Mouse (Mus musculus): ENCODE data around the gene Sox14. TPM values are rescaled to one million over a fixed set of nuclear protein-coding genes. Genes with fewer than 3 reads are reported as not detected.

The Sox14 gene
- polyA plus RNA-seq, 1 experiment, result not detected

- H3K4me3 ChIP-seq (ENCODE audit: insufficient read depth, low read depth, low read length), result no peak overlapping the region
- H3K27ac ChIP-seq (replicated peaks; ENCODE audit: low read depth, low read length), result no peak overlapping the region
- no peaks in the 10 kb centered on the region for H3K4me1 ChIP-seq (ENCODE audit: control insufficient read depth, insufficient read depth, insufficient read length, low read length)
These were observed 6.7 kb downstream of the Sox14 start for GRCm38 (mm10) chr9:99869275-99869674.

DNA sequence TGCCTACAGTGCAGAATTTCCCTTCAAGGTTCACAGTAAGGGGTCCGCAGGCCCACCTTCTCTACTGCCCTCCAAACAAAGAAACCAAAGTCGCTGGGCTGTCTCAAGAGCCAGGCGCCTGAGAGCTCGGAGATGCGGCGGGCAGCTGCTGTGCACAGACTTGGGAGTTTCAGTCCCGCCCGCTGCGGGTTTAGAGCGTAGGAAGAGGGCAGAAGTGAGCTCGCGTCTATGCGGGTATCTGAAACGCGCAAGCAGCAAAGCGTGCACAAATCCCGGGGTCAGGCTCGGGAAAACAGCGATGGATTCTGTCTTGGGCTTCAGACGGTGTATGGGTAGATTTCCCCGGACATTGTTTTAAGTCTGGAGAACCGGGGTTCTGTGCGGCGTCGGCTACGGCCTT is 7.4 kb downstream of the Sox14 start:
- no peaks in the 10 kb centered on the region for H3K4me1 ChIP-seq (ENCODE audit: control insufficient read depth, insufficient read depth, insufficient read length, low read length)
- H3K4me3 ChIP-seq (ENCODE audit: insufficient read depth, low read depth, low read length), result no peak overlapping the region
- no peak overlapping the region for H3K27ac ChIP-seq (replicated peaks; ENCODE audit: low read depth, low read length)

DNA sequence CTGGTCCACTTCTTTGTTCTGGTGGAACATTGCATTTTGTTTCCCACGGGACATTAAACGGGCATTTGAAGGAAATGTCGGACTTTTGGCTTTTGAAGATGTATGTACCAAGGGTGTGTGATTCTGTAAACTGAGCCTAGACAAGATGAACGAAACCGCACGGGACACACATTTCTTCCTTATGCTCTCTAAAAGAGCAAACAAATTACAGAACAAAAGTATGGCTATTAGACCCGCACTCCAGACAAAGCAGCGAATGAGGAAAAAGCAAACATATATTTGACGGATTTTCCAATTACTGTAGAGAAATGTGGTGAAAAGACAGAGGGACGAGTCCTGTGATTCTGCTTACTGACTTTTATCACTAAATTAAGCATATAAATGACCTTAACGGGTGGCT is 7.9 kb downstream of the Sox14 start:
- H3K4me1 ChIP-seq (ENCODE audit: control insufficient read depth, insufficient read depth, insufficient read length, low read length), result no peaks in the 10 kb centered on the region
- H3K4me3 ChIP-seq (ENCODE audit: insufficient read depth, low read depth, low read length), result no peak overlapping the region
- no peak overlapping the region for H3K27ac ChIP-seq (replicated peaks; ENCODE audit: low read depth, low read length)

GRCm38 (mm10) chr9:99862936-99863335 is 13.0 kb downstream of the Sox14 start:
- H3K4me3 ChIP-seq (ENCODE audit: insufficient read depth, low read depth, low read length), result no peak overlapping the region

DNA sequence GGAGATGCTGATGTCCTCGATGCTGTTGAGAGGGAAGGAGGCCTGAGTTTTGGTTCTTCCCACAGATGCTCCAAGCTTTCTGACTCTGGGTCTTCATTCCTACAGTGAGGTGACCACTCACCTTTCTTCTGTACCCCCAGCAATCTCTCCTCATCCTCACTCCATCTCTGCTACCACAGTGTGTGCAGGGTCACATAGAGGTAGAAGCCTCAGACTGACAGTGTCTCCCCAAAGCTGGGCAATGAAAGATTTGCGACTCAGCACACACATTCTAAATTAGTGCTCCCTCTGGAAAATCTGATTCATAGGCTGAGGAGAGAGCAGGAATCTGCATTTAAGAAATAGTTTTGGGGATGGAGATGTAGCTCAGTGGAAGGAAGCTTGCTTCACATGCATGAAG is 21.5 kb downstream of the Sox14 start:
- no peak overlapping the region for H3K27ac ChIP-seq (replicated peaks; ENCODE audit: low read depth, low read length)
- no peak overlapping the region for H3K4me3 ChIP-seq (ENCODE audit: insufficient read depth, low read depth, low read length)
- no peaks in the 10 kb centered on the region for H3K4me1 ChIP-seq (ENCODE audit: control insufficient read depth, insufficient read depth, insufficient read length, low read length)

More at GRCm38 (mm10) chr9:99862936-99863335, 13.0 kb downstream of the Sox14 start:
- H3K4me1 ChIP-seq (ENCODE audit: control insufficient read depth, insufficient read depth, insufficient read length, low read length), result no peaks in the 10 kb centered on the region
- H3K27ac ChIP-seq (replicated peaks; ENCODE audit: low read depth, low read length), result no peak overlapping the region

GRCm38 (mm10) chr9:99853356-99853755 is 22.6 kb downstream of the Sox14 start:
- H3K4me1 ChIP-seq (ENCODE audit: control insufficient read depth, insufficient read depth, insufficient read length, low read length), result no peaks in the 10 kb centered on the region

DNA sequence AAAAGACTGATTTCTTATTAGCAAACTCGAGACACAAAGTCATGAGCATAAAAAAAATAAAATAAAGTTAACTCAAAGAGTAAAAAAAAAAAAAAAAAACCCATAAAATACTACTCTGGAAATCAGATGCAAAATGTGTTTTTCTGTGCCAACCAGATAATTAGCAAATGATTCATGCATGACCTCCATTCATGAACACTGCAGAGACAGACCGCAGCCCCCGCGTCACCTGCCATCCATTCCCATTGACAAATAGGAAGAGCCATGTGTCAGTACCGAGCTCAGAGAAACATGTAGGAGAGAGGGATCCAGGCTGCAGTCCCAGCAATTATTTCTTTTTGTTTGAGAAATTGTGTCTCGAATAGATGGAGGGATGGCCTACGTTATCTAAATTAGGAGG is 25.6 kb downstream of the Sox14 start:
- no peak overlapping the region for H3K4me3 ChIP-seq (ENCODE audit: insufficient read depth, low read depth, low read length)
- H3K4me1 ChIP-seq (ENCODE audit: control insufficient read depth, insufficient read depth, insufficient read length, low read length), result no peaks in the 10 kb centered on the region
- no peak overlapping the region for H3K27ac ChIP-seq (replicated peaks; ENCODE audit: low read depth, low read length)

More at GRCm38 (mm10) chr9:99853356-99853755, 22.6 kb downstream of the Sox14 start:
- H3K27ac ChIP-seq (replicated peaks; ENCODE audit: low read depth, low read length), result no peak overlapping the region
- no peak overlapping the region for H3K4me3 ChIP-seq (ENCODE audit: insufficient read depth, low read depth, low read length)

- Histone ChIP-seq H3K4me1 (ENCODE audit: control insufficient read depth, insufficient read depth, insufficient read length, low read length) (no peaks in the 10 kb centered on the region), H3K4me3 (ENCODE audit: insufficient read depth, low read depth, low read length) (no peak overlapping the region), H3K27ac (replicated peaks; ENCODE audit: low read depth, low read length) (no peak overlapping the region)
These were observed 27.6 kb downstream of the Sox14 start for GRCm38 (mm10) chr9:99848327-99848726.

GRCm38 (mm10) chr9:99846820-99847219 is 29.1 kb downstream of the Sox14 start:
- H3K27ac ChIP-seq (replicated peaks; ENCODE audit: low read depth, low read length), result no peak overlapping the region
- H3K4me1 ChIP-seq (ENCODE audit: control insufficient read depth, insufficient read depth, insufficient read length, low read length), result no peaks in the 10 kb centered on the region
- no peak overlapping the region for H3K4me3 ChIP-seq (ENCODE audit: insufficient read depth, low read depth, low read length)

- Histone ChIP-seq H3K4me3 (ENCODE audit: insufficient read depth, low read depth, low read length) (no peak overlapping the region), H3K27ac (replicated peaks; ENCODE audit: low read depth, low read length) (no peak overlapping the region), H3K4me1 (ENCODE audit: control insufficient read depth, insufficient read depth, insufficient read length, low read length) (no peaks in the 10 kb centered on the region)
These were observed 36.6 kb downstream of the Sox14 start for GRCm38 (mm10) chr9:99839367-99839766.

GRCm38 (mm10) chr9:99838877-99839276 is 37.1 kb downstream of the Sox14 start:
- H3K4me1 ChIP-seq (ENCODE audit: control insufficient read depth, insufficient read depth, insufficient read length, low read length), result no peaks in the 10 kb centered on the region

GRCm38 (mm10) chr9:99836707-99837106 is 39.3 kb downstream of the Sox14 start:
- no peaks in the 10 kb centered on the region for H3K4me1 ChIP-seq (ENCODE audit: control insufficient read depth, insufficient read depth, insufficient read length, low read length)
- no peak overlapping the region for H3K4me3 ChIP-seq (ENCODE audit: insufficient read depth, low read depth, low read length)
- no peak overlapping the region for H3K27ac ChIP-seq (replicated peaks; ENCODE audit: low read depth, low read length)

More at GRCm38 (mm10) chr9:99838877-99839276, 37.1 kb downstream of the Sox14 start:
- no peak overlapping the region for H3K27ac ChIP-seq (replicated peaks; ENCODE audit: low read depth, low read length)
- no peak overlapping the region for H3K4me3 ChIP-seq (ENCODE audit: insufficient read depth, low read depth, low read length)

DNA sequence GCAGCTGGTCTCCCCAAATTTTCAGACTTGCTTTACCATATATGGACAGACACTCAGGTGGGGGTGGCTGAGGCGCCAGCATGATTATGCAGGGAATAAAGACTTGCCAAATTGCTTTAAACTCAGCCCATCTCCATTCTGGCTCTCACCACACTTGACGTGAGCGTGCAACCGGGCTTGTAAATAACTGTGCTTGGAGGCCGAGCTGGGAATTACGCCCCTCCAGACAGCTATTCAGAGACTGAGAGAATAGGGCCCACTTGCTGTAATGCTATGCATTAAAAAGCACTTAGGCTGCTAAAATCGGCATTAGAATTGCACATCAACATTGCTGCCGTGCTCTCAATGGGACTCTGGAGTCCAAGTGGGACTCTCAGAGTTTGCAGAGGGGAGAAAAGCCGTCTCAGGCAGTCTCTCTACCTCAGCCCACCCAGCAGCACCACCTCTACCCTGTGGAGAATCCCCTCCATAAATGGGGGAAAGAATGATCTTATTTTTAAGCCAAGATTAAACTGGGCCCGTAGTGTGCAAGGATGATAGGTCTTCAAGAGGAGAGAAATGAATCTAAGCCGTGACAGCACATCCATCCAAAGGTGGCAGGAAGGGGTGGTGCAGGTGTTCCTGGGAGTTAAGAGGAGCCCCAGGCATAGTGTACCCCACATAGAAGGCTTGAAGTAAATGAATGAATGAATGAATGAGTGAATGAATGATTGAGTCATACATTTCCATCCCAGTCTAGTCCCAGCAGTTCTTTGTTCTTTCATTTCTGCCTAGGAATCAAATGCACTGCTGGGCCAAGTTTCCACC is 40.1 kb downstream of the Sox14 start:
- H3K4me1 ChIP-seq (ENCODE audit: control insufficient read depth, insufficient read depth, insufficient read length, low read length), result no peaks in the 10 kb centered on the region
- no peak overlapping the region for H3K27ac ChIP-seq (replicated peaks; ENCODE audit: low read depth, low read length)
- H3K4me3 ChIP-seq (ENCODE audit: insufficient read depth, low read depth, low read length), result no peak overlapping the region

Measured in brown adipose tissue, adult 24 weeks (tissue).